Mouse (Mus musculus): ENCODE measurements around the gene Rnaset2a.
"Not testable (repeated sequence)": the region's sequence is repeated elsewhere in the genome, so short reads cannot be mapped to it uniquely, and the experiment has no call there.

DNA sequence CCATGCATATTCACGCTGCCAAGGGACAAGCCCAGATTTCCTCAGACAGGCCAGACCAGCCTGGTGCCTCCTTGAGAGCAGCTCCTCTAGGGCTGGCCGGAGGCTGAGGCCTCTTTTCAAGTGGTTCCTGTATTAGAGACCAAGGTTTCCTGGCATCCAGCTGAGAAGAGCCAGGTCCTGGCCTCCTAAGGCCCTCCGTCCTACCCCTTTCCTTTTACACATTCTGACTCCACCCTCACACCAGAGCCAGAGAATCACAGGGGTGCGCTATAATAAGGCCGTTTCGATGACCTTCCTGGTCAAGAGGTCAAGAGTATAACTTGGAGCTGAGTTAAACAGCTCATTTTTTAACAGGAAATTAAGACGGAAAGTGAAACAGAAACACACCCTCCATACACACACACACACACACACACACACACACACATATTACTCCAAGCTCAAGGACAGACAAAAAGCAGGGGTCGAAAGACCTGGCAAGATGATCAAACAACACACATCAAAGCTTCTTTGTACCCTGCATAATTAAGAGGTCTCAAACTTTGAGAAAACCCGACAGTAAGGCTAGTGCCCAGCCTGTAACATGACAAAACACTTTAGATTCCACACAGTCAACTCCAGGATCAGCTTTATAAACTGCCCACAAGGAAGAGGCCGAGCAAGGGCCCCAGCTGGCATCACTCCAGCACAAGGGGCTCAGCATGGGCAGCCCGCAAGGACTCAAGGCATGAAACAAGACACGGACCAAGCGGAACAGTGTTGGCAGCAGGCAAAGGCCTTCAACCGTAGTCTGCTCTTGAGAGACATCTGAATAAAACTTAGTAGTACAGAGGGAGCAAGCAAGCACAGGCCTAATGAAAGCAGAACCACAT is 3.9 kb downstream of the Rnaset2a start:
- not testable (repeated sequence) for TF ChIP-seq CTCF (IDR thresholded peaks at IDR 0.05; ENCODE audit: control insufficient read depth, insufficient read depth, insufficient replicate concordance, low read depth, low read length); POLR2A (IDR thresholded peaks at IDR 0.05; ENCODE audit: control insufficient read depth, low read depth, low read length)
